Mouse (Mus musculus): ENCODE results near the gene Ccdc59. TPM values are rescaled to one million over a fixed set of nuclear protein-coding genes. Genes with fewer than 3 reads are reported as not detected.

The Ccdc59 gene
- polyA plus RNA-seq, 1 experiment from 2014 or later: 67.5 TPM

GRCm38 (mm10) chr10:105867312-105867711 lies 26.4 kb downstream of the Ccdc59 start:
- H3K9ac ChIP-seq: no peak overlapping the region
- H3K36me3 ChIP-seq: no peaks in the 10 kb centered on the region
- no peak overlapping the region for H3K4me3 ChIP-seq
- H3K27ac ChIP-seq: no peak overlapping the region
- H3K9me3 ChIP-seq: no peaks in the 10 kb centered on the region
- H3K4me1 ChIP-seq: no peaks in the 10 kb centered on the region
- no peaks in the 10 kb centered on the region for H3K27me3 ChIP-seq
- no peak overlapping the region for H3K4me2 ChIP-seq (replicated peaks)
- WGBS: 32% methylated on average over 4 of the region's 4 CpGs
- ATAC-seq (ENCODE audit: low FRiP score, low read depth): no peak

Other genes with a start within 250 kb of the Ccdc59 start
- gene Mettl25, start 313 bp downstream of the Ccdc59 start, polyA plus RNA-seq (2015; fragmentation: Nextera tagmentation; extraction: Ambion mirVana): 13.6 and 13.8 TPM in 2 replicates